Mouse (Mus musculus): ENCODE measurements around the gene Msh3. TPM values are rescaled to one million over a fixed set of nuclear protein-coding genes. Genes with fewer than 3 reads are reported as not detected.
"Not testable (repeated sequence)": the region's sequence is repeated elsewhere in the genome, so short reads cannot be mapped to it uniquely, and the experiment has no call there.

The Msh3 gene
- polyA plus RNA-seq, 1 experiment, result 5.4 TPM

GRCm38 (mm10) chr13:92387367-92387766 lies 32.6 kb upstream of the Msh3 start:
- H3K36me3 ChIP-seq (ENCODE audit: control insufficient read depth, insufficient read depth), result peaks cover 12% of the 10 kb centered on the region
- no peaks in the 10 kb centered on the region for H3K79me3 ChIP-seq (ENCODE audit: low read depth)
- H3K4me3 ChIP-seq (ENCODE audit: insufficient read depth, poor library complexity, severe bottlenecking), result no peak overlapping the region
- H3K27me3 ChIP-seq (ENCODE audit: control insufficient read depth, insufficient read depth, insufficient read length), result no peaks in the 10 kb centered on the region
- H3ac ChIP-seq (ENCODE audit: control insufficient read depth, insufficient read length, low read depth), result no peak overlapping the region
- TF ChIP-seq MYOG (IDR thresholded peaks at IDR 0.05; ENCODE audit: control insufficient read depth, extremely low read depth, insufficient read length) (no peak), CTCF (IDR thresholded peaks at IDR 0.05; ENCODE audit: control insufficient read depth, insufficient read depth, insufficient read length) (no peak), MAX (IDR thresholded peaks at IDR 0.05) (no peak), FOSL1 (IDR thresholded peaks at IDR 0.05; ENCODE audit: insufficient read depth, low read length, poor library complexity, severe bottlenecking) (no peak), CEBPB (IDR thresholded peaks at IDR 0.05; ENCODE audit: low read depth) (no peak), MYOD1 (IDR thresholded peaks at IDR 0.05; ENCODE audit: control insufficient read depth, insufficient read length, low read depth) (no peak), USF1 (IDR thresholded peaks at IDR 0.05; ENCODE audit: low read depth) (no peak)
- no peaks in the 10 kb centered on the region for H3K79me2 ChIP-seq (ENCODE audit: control insufficient read depth, insufficient read depth)

GRCm38 (mm10) chr13:92371466-92371865 lies 16.7 kb upstream of the Msh3 start:
- H3K36me3 ChIP-seq (ENCODE audit: control insufficient read depth, insufficient read depth), result peaks cover 36% of the 10 kb centered on the region

GRCm38 (mm10) chr13:92370811-92371210 lies 16.0 kb upstream of the Msh3 start:
- H3K36me3 ChIP-seq (ENCODE audit: control insufficient read depth, insufficient read depth), result peaks cover 36% of the 10 kb centered on the region
- no peaks in the 10 kb centered on the region for H3K79me3 ChIP-seq (ENCODE audit: low read depth)
- no peaks in the 10 kb centered on the region for H3K79me2 ChIP-seq (ENCODE audit: control insufficient read depth, insufficient read depth)
- no peaks in the 10 kb centered on the region for H3K27me3 ChIP-seq (ENCODE audit: control insufficient read depth, insufficient read depth, insufficient read length)
- no peak for TF ChIP-seq CEBPB (IDR thresholded peaks at IDR 0.05; ENCODE audit: low read depth)
- no peak for TF ChIP-seq MAX (IDR thresholded peaks at IDR 0.05)
- TF ChIP-seq MYOG (IDR thresholded peaks at IDR 0.05; ENCODE audit: control insufficient read depth, extremely low read depth, insufficient read length), result no peak
- TF ChIP-seq FOSL1 (IDR thresholded peaks at IDR 0.05; ENCODE audit: insufficient read depth, low read length, poor library complexity, severe bottlenecking), result no peak
- TF ChIP-seq MYOD1 (IDR thresholded peaks at IDR 0.05; ENCODE audit: control insufficient read depth, insufficient read length, low read depth), result no peak
- no peak overlapping the region for H3K4me3 ChIP-seq (ENCODE audit: insufficient read depth, poor library complexity, severe bottlenecking)
- H3ac ChIP-seq (ENCODE audit: control insufficient read depth, insufficient read length, low read depth), result no peak overlapping the region

More at GRCm38 (mm10) chr13:92371466-92371865, 16.7 kb upstream of the Msh3 start:
- H3K4me3 ChIP-seq (ENCODE audit: insufficient read depth, poor library complexity, severe bottlenecking); H3K79me3 ChIP-seq (ENCODE audit: low read depth); H3ac ChIP-seq (ENCODE audit: control insufficient read depth, insufficient read length, low read depth); H3K79me2 ChIP-seq (ENCODE audit: control insufficient read depth, insufficient read depth); H3K27me3 ChIP-seq (ENCODE audit: control insufficient read depth, insufficient read depth, insufficient read length): not testable (repeated sequence)

- TF ChIP-seq CTCF (IDR thresholded peaks at IDR 0.05; ENCODE audit: control insufficient read depth, insufficient read depth, insufficient read length) (no peak), MYOD1 (IDR thresholded peaks at IDR 0.05; ENCODE audit: control insufficient read depth, insufficient read length, low read depth) (no peak), FOSL1 (IDR thresholded peaks at IDR 0.05; ENCODE audit: insufficient read depth, low read length, poor library complexity, severe bottlenecking) (no peak), USF1 (IDR thresholded peaks at IDR 0.05; ENCODE audit: low read depth) (no peak)
- H3K36me3 ChIP-seq (ENCODE audit: control insufficient read depth, insufficient read depth), result peaks cover 49% of the 10 kb centered on the region
- no peak overlapping the region for H3K4me3 ChIP-seq (ENCODE audit: insufficient read depth, poor library complexity, severe bottlenecking)
- no peaks in the 10 kb centered on the region for H3K27me3 ChIP-seq (ENCODE audit: control insufficient read depth, insufficient read depth, insufficient read length)
- no peaks in the 10 kb centered on the region for H3K79me3 ChIP-seq (ENCODE audit: low read depth)
- H3K79me2 ChIP-seq (ENCODE audit: control insufficient read depth, insufficient read depth), result no peaks in the 10 kb centered on the region
- no peak overlapping the region for H3ac ChIP-seq (ENCODE audit: control insufficient read depth, insufficient read length, low read depth)
Observed at GRCm38 (mm10) chr13:92365312-92365711, 10.5 kb upstream of the Msh3 start.

- Histone ChIP-seq H3K4me3 (ENCODE audit: insufficient read depth, poor library complexity, severe bottlenecking) (no peak overlapping the region), H3K27me3 (ENCODE audit: control insufficient read depth, insufficient read depth, insufficient read length) (no peaks in the 10 kb centered on the region), H3ac (ENCODE audit: control insufficient read depth, insufficient read length, low read depth) (no peak overlapping the region), H3K79me3 (ENCODE audit: low read depth) (peaks cover 2% of the 10 kb centered on the region), H3K79me2 (ENCODE audit: control insufficient read depth, insufficient read depth) (no peaks in the 10 kb centered on the region), H3K36me3 (ENCODE audit: control insufficient read depth, insufficient read depth) (peaks cover 59% of the 10 kb centered on the region)
- no peak for TF ChIP-seq MYOD1 (IDR thresholded peaks at IDR 0.05; ENCODE audit: control insufficient read depth, insufficient read length, low read depth)
- no peak for TF ChIP-seq MAX (IDR thresholded peaks at IDR 0.05)
- TF ChIP-seq MYOG (IDR thresholded peaks at IDR 0.05; ENCODE audit: control insufficient read depth, extremely low read depth, insufficient read length), result no peak
- no peak for TF ChIP-seq USF1 (IDR thresholded peaks at IDR 0.05; ENCODE audit: low read depth)
- TF ChIP-seq FOSL1 (IDR thresholded peaks at IDR 0.05; ENCODE audit: insufficient read depth, low read length, poor library complexity, severe bottlenecking), result no peak
- TF ChIP-seq CEBPB (IDR thresholded peaks at IDR 0.05; ENCODE audit: low read depth), result no peak
- TF ChIP-seq CTCF (IDR thresholded peaks at IDR 0.05; ENCODE audit: control insufficient read depth, insufficient read depth, insufficient read length), result no peak
Observed at GRCm38 (mm10) chr13:92361609-92362008, 6.8 kb upstream of the Msh3 start.

- H3K79me2 ChIP-seq (ENCODE audit: control insufficient read depth, insufficient read depth), result peaks cover 20% of the 10 kb centered on the region
- no peaks in the 10 kb centered on the region for H3K27me3 ChIP-seq (ENCODE audit: control insufficient read depth, insufficient read depth, insufficient read length)
- H3K79me3 ChIP-seq (ENCODE audit: low read depth), result peaks cover 2% of the 10 kb centered on the region
- H3K36me3 ChIP-seq (ENCODE audit: control insufficient read depth, insufficient read depth), result peaks cover 42% of the 10 kb centered on the region
- no peak for TF ChIP-seq USF1 (IDR thresholded peaks at IDR 0.05; ENCODE audit: low read depth)
- TF ChIP-seq MYOD1 (IDR thresholded peaks at IDR 0.05; ENCODE audit: control insufficient read depth, insufficient read length, low read depth), result no peak
- H3K4me3 ChIP-seq (ENCODE audit: insufficient read depth, poor library complexity, severe bottlenecking), result no peak overlapping the region
- no peak overlapping the region for H3ac ChIP-seq (ENCODE audit: control insufficient read depth, insufficient read length, low read depth)
Observed at GRCm38 (mm10) chr13:92357644-92358043, 2.8 kb upstream of the Msh3 start.
